Mouse (Mus musculus): ENCODE results near the gene Pkd2l1.

Gene Pkd2l1

DNA sequence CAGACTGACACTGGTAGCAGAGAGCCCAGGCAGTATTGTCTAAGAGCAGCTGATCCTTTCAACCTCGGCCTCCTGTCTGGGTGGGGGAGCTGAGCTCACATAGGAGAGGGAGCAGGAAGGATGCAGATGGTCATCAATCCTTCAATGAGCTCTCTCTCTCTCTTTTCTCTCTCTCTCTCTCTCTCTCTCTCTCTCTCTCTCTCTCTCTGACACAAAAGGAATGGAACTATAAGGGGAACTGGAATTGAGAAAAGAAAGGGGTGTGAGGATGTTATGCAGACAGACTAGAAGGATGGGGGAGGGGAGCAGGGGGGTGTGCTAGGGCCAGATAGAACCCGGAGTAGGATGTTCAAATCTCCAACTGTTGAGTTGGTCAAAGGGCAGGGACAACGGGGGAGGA, at the start of gene Pkd2l1:
Pkd2l1 (minus strand) TSS at position 101 of the 400 bp plus-strand sequence.
- DNase-seq: no peak

DNA sequence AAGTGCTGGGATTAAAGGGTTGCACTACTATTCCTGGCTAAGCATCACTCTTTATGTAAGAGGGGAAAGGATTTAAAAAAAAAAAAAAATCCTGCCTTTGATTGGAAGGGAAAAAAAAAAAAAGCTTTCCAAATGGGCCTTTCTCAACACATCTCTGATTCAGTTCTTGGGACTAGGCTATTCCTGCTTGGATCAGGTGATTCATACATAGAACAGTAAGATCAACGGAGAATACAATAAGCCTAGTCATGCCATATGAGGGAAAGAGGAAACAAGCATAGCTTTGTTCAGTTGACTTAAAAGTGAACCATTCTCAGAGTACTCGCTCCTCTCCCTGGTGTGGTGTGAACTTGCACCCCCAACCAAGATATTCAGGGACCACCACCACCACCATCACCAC, 46.7 kb upstream of the Pkd2l1 start:
- DNase-seq: no peak

DNA sequence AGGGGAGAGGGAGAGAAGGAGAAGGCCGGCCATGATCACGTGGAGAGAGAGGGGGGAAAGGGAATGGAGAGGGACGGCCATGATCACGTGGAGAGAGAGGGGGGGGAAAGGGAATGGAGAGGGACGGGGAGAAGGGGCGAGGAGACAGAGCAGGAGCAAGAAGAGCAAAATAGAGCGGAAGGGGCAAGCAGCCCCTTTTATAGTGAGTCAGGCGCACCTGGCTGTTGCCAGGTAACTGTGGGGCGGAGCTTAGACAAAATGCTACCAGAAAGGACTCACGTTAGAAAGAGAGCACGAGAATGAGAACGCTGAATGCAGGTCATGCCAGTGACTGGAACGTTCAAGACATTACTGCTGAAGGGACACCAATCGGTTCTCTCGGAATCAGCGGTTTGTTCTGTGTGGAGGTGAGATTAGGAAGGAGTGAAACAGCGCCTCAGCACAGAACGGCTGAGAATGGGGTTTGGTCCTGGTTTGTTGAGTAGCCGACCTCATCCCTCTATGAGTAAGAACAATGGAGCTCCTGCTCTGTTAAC, 45.3 kb upstream of the Pkd2l1 start:
- no peak for DNase-seq

DNA sequence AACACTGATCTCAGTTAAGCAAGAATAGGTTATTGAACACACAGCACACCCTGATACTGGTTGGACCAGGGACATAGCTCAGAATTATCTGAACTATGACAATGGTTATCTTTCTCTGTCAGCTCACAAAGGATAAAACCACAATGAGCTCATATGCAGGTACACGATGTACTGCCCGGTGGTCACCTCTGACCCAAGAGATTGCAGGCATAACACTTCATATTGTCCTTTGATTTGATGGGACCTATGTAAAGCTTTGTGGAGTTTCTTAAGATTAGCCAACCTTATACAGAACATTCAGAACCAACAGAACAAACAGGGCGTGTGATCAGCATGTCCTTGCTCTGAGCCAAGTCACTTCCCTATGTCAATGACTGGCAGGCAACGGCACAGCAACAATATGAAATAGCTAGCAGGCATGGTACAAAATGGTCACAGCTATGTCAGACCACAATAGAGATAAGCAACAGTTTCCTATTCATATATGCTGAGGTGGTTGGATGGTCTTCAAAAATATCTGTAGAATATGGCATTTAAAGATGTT, 39.4 kb upstream of the Pkd2l1 start:
- DNase-seq: no peak

DNA sequence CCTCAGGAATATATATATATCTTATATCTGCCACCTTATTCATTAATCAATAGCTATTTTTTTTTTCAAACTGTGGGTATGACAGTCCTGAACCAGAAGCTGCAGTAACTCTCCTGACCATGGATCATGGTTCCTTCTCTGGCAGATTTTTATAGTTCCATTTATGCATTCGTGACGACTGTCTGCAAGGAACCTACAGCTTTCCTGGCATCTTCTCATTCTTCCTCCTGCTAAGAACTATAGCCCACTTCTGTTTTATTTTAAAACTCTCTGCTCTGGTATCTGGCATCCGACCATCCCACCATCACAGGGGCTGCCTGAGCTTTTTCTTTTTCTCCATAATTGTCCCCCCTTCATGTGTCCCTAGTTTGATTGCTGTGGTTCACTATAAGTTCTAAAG, 38.0 kb upstream of the Pkd2l1 start:
- no peak for DNase-seq

DNA sequence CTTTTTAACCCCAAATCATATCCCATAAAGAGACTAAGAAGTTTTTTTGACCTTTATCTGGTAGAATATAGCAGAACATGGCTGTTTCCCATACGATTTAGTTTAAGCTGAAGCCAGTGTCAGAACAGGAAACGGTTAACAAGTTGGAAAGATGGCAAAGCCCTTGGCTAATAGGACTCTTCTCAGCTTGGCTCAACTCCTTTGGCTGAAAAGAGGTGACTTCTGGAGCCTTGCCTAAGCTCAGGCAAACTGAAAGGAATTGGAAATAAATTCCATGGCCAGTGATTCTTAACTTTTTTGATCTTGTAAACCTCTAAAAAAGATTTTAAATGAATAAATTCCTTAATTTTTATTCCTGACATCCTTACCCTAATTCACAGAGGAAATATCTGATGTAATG, 37.5 kb upstream of the Pkd2l1 start:
- DNase-seq: no peak

DNA sequence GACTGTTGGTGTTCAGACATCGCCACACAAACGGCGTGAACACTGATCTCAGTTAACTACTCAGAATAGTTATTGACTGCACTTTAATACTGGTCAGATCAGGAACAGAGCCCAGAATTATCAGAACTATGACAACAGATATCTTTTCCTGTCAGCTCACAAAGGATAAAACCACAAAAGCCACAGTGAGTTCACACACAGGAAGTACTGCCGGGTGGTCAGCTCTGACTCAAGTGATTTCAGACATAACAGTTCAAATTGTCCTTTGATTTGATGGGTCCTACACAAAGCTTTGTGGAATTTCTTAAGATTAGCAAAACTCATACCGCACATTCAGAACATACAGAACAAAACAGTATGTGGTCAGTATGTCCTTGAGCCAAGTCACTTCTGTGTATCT, 33.5 kb upstream of the Pkd2l1 start:
- DNase-seq: no peak

DNA sequence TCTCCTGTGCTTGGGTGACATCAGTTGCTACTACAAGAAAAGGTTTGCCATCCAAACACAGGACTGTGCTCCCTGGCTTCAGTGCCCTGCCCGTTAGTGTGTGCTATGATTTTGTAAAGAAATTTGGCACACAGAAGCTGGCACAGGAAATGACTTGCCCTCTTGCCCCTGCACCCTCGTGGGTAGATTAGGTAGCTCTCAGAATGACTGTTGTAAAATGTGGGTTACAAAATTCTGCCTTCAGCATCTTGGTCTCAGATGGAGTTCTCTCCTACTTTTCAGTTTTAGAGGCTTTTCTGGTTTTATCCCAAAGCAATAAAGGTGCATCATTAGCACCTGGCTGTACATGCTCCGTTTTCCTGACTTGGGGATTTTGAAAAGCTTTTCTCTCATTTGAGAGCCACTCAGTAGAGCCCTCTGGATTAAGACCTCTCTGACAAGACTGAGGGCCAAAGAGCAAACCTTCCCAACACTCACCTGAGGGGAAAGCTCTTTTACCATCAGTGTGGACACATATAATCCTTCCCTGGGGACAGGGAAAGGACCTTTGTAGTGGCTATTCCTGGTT, 25.8 kb upstream of the Pkd2l1 start:
- no peak for DNase-seq

DNA sequence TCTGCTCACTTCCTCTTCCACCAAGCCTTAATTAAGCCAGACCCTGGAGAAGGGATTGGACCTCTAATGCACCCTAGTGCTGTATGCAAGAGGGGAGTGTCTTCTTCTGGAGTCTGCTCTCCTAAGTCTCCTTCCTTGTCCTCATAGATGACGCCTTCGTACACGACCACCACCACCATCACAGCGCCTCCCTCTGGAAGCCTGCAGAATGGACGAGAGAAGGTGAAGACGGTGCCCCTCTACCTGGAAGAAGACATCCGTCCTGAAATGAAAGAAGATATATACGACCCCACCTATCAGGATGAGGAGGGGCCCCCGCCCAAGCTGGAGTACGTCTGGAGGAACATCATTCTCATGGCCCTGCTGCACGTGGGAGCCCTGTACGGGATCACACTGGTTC, 23.0 kb upstream of the Pkd2l1 start:
- no peak for DNase-seq

DNA sequence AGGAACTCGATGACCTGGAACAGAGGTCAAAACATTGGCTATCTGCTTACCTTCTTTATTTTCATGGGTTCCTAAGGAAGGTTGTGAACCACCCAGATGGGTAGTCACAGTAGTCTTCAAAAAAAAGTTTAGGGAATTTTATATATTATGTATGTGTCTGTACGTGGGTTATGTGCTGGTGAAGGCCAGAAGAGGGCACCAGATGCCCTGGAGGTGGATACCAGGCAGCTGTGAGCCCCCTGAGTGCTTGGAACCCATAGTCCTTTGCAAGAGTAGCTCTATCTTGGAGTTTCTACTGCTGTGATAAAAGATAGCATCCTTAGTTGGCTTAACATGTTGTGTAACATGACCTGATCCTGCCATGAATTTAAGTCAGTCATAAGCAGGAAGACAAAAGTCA, 14.8 kb upstream of the Pkd2l1 start:
- DNase-seq: no peak

DNA sequence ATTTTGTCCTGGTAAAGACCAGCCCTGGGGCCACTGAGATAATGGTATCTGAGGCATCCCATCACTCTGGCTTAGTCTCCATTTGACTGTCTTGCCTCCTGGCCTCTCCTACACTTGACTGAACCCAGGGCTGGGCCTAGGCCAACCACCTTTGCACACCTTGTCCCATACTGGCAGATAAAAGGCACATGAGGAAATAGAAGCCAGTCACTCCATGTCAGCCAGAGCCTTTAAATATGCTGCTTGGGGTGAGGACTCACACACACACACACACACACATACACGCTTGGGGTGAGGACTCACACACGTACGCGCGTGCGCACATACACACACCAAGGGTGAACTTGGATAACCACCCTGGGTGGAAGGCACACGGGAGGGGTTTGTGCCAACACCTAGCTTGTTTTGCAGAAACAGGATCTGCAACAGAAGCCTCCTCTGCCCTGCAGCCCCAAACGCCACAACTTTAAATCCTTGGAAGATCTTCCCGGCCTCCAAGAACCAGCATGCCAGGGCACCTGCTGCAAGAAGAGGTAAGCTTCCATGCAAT, 10.8 kb upstream of the Pkd2l1 start, which contains the start of gene Scd3:
Scd3 (plus strand) TSS at position 255 of the 550 bp plus-strand sequence.
- no peak for DNase-seq

DNA sequence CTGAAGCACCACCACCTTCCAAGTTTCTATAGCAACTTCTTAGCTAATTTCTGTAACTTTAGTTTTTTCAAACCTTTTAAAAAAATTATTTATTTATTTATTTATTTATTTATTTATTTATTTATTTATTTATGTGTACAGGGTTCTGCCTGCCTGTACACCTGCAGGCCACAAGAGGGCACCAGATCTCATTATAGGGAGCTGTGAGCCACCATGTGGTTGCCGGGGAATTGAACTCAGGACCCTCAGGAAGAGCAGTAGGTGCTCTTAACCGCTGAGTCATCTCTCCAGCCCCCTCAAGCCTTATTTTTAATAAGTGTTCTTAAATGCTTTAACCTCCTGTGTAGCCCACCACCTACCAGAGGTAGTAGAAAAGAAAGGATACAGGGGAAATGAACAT, 6.7 kb upstream of the Pkd2l1 start:
- peak; percentile 37 for DNase-seq

DNA sequence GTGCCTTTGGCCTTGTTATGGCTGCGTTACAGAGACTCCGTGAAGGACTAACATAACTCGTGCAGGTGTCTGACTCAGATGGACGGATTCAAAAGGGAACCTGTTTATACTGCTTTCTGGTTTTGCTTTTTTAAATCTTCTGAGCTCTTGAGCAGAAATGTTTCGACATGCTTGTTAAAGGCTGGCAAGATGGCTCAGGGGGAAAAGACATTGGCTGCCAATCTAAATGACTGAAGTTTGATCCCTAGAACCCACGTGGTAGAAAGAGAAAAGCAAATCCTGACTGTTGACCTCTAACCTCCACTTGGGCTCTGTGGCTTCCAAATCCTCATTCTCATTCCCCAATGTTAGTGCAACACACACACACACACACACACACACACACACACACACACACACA, 6.3 kb upstream of the Pkd2l1 start:
- DNase-seq: no peak

DNA sequence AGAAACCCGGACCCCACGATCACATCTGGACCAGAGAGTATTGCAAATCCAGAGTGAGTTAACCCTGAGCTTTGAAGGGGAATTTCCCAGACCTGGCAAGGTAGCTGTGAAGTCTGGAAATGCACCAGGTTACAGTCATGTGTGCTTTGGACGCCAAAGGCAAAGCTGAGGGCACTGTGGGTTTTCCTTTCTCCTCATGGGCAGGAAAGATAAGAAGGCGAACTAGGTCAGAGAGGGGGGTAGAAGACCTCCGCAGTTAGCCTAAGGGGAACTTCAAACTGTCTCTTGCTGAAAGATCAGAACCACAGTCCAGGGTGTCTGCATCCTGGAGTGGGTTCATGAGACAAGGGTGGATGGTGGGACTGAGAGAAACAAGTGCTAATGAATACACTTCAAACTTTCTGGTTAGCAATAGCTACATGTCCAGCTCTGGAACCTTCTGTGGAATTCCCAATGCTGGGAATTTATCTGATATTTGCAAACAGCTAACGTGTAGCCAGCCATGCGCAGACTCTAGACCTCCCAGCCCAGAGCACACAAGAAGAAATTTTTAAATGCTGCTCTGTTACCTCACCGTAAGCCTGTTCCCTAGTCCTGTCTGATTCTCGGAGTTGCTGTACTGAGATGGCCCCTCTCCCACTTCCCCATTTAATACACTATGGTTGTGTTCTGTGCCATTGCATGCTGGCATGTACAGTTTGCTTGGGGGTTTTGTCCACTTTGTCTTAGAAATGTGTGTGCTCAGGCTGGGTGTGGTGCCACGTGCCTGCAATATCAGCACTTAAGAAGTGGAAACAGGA, 5.0 kb upstream of the Pkd2l1 start:
- DNase-seq: no peak

DNA sequence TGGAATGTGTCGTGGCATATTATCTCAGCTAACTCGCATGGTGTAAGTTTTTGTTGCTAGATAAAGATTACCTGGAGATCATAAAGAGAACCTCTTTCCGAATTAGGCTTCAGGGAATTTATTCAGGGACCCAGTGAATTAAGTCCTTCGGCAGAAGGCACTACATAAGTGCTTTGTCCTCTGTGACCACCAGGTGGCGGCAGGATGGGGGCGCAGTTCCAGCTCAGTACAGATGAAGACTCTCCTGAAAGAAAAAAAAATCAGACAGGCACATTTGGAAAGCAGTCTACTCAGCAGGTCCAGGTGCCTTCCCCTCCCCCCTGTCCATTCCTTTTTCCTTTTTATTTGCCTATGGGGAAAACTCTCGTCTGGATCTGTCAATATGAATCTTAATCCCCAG, 2.9 kb upstream of the Pkd2l1 start:
- DNase-seq: peak; percentile 82

DNA sequence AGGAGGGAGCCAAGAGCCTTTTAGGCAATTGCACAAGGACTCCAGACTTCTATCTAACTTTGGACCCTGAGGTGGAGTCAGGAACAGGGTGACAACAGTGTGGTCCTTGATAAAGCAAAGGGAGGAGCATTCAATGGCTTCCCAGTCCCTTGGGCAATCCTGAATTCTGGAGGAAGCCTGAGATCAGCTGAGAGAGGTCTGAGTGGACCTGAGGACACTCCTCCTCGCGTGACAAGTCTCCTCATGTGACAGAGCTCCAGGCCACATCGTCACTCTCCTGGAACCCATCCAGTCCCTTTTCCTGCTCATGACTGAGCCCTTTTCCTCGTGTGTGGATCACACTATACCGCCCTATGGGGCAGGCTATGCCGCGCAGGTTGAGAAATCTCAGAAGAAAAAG, 1.7 kb upstream of the Pkd2l1 start:
- peak; percentile 41 for DNase-seq

DNA sequence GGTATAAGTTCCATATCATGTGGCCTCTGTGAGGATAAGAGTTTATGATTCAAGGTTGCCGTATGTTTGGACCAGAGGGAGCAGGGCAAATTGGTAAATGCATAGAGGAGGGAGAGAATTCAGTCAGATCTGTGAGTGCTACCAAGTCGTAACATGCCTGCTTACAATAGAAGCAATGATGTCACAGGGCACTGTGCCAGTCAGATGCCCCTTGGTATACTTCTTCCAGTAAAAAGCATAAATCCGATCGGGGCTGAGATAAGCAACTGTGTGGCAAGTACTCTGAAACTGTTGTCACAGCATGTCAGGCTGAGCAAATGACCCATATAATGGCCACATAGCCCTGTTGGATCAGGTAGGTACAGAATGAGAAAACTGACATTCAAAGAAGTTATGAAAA, 3.2 kb downstream of the Pkd2l1 start:
- DNase-seq: no peak

DNA sequence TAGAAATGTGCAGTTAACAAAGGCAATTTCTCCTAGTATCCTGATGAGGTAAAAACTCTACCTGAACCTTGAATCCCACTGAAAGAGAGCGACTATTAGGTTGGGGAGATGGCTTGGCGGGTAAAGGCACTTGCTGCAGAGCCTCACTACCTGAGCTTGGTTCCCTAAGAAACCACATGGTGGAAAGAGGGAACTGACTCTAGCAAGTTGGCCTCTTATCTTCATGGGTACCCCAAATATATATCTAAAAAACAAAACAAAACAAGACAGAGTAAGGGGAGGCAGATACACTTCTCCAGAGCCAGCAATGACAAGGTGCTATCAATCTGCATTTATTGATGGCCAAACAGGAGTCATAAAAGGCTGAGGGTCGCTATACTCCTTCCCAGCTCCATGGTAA, 8.3 kb downstream of the Pkd2l1 start:
- DNase-seq: no peak

DNA sequence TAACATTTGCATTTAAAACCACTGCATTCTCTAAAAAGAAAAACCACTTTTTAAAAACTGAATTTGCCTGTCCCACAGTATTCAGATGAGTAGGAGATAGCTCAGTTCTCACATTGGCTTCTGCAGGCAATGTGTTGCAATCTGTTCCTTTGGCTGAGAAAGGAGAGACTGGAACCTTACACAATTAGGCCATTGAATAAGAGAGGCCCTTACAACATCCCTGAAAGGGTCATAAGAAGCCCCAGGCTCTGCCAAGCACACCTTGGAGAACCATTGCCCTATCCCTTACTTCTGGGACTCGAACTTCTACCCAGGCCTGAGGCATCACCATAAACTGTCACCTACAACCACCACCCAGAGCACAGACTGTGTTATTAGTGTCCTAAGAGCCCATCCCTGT, 11.7 kb downstream of the Pkd2l1 start:
- no peak for DNase-seq

DNA sequence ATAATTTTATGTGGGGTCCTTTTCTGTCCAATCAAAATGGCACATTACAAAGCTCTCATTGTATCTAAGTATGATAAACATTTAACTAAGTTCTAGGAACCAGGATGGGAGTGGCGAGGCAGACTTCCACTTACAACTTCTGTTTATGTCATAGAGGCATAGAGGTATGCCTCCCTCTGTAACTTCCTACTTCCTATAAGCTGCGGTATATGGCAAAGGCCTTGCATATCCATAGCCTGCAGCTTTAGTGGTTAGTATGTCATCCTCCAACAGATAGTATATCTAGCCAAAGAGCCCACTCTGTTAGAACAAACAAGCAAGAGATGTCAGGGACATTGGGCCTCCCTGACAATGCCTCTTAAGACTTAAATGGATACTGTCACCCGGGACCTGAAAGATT, 15.5 kb downstream of the Pkd2l1 start:
- DNase-seq: no peak

DNA sequence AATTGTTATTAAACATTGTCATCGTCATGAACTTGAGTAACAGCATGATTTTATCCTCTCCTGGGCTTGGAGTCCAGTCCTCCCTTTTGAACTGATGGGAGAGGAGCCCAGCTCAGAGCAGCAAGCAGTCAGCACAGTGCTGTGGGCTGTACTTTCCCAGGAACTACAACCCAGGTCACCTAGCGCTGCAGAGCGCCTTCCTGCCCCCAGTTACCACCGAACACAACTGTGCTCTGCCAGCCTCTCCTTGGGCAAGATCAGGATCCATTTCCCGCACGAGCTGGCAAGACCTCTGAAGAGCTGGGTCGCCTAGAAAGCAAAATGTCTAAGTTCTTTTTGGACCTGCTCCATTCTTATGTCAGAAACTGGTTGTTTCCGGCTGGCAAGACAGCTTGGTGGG, 17.4 kb downstream of the Pkd2l1 start:
- DNase-seq: no peak

DNA sequence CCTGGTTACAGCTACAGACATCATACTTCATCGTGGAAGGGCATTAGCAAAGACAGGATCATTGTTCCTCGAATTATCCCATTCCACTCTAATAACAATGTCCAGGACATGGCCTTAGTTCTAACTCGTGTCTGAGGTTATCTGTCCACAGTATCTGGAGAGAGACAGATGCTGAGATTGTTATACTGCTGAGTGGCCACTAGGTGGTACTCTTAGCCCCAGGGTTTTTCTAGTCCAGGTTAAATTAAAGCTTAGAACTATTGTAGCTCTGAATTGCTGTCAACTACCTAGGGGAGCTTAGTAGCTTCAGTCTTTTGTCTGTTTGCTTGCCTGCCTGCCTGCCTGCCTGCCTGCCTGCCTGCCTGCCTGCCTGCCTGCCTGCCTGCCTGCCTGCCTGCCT, 30.7 kb downstream of the Pkd2l1 start:
- DNase-seq: no peak

DNA sequence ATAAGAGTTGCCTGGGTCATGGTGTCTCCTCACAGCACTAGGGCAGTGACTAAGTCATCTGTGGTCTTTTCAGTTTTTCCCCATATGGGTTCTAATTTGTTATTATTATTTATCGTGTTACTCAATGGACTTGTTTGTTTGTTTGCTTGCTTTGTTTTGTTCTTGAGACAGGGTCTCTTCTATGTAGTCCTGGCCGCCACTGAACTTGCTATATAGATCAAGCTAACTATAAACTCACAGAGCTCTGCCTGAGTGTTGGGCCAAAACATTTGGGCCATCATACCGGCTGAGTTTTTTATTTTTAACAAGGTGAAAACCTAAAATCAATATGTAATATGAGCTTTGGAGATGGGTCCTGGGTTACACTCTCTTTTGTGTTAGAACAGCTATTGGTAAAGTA, 32.9 kb downstream of the Pkd2l1 start:
- no peak for DNase-seq

DNA sequence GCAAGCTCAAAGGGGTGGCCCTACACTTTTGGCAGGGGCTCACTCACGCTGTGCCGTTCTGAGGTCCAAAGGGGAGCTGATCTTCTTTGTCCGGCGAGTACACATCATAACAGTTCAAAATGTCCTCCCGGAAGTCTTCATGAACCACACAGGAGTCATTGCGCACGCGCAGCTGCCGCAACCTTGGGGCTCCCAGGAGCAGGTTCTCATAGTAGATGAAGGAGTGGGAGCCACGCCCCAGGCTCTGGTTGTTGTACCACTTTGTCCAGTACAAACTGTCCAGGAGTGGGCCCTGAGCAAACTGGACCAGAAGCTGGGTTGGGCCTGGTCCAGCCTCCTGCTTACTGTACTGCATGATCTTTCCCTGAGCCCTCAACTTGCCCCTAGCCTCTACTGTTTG, 35.2 kb downstream of the Pkd2l1 start:
- no peak for DNase-seq

All from kidney, postnatal 10 days (tissue).